Mouse (Mus musculus) cortical plate, adult 2 months (tissue): ENCODE results near the gene Kcnt2.

Source experiments
- CTCF ChIP-seq: fragments of 200-500 bp; IDR thresholded peaks from 2 replicates; pipeline ENCODE4 v1.5.1; 2011; ENCODE audit warnings: mild to moderate bottlenecking, control low read depth, low read length; ENCODE audit not compliant: insufficient read depth; ENCODE audit errors: extremely low read depth
- POLR2A ChIP-seq: fragments of 200-500 bp; IDR thresholded peaks from 2 replicates; pipeline ENCODE4 v1.6.1; 2011; ENCODE audit warnings: mild to moderate bottlenecking, low read length, control low read depth; ENCODE audit not compliant: insufficient read depth; ENCODE audit errors: extremely low read depth

DNA sequence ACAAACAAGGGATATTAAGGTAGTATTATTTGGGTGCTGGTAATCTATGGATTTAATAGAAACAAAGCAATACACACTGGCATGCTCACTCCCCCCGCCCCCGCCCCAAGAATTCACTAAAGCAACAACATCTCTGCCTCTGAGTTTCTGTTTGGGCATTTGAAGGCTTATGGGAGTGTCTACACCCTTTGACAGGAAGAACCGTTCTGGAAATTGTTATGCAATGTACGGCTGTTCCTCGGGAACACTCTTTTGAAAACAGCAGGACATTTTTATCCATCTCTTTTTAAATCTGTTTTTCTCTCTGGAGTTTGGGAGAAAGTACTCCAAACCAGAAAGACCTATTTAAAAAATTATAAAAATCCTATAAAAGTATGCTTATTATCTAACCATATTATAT is 192.2 kb downstream of the Kcnt2 start:
- no peak for TF ChIP-seq CTCF
- no peak for TF ChIP-seq POLR2A
